Mouse (Mus musculus) right cerebral cortex, adult 2 months (tissue): ENCODE measurements around the gene Cdk8.

ENCODE experiments used
- DNase-seq, 2 experiments: peaks; one replicate each; pipeline ENCODE4 v3.0.0; 2021 to 2022; ENCODE audit warnings: low spot score in 2 of 2

Gene Cdk8

DNA sequence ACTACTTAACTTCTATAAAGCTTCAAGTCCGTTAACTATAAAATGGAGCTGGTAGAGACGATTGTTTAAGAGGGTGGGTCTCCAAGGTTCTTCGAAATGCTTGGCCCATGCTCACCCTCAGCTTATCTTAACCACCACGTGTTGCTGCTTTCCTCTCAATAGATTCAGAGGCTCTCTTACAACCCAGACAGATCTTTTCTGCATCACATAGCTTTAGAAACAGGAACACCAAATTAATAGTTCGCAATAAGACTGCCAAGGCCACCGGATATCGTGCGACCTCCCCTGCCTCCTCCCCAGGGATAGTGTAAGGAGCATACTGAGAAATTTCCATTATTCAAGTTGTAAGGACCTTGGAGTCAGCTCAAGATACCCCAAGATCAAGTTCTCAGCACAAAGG, 87.4 kb downstream of the Cdk8 start:
- no peak for DNase-seq

DNA sequence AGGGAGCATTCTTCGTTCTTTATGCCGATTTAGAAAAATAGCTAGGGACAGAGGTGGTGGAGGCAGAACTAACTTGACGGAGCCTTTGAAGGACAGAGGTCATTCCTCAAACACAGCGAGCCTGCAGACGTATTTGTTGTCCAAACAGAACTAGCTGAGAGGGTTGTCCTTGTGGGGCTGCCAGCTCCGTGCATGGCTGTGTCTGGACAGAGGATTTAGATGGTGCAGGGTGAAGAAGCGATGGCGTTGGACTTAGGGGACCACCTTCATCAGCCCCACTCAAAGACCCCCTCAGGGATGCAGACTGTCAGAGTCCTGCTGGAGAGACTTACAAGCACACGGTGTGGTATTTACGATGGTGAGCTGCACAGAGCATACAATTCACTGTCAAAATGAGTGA, 97.9 kb downstream of the Cdk8 start:
- DNase-seq: no peak

DNA sequence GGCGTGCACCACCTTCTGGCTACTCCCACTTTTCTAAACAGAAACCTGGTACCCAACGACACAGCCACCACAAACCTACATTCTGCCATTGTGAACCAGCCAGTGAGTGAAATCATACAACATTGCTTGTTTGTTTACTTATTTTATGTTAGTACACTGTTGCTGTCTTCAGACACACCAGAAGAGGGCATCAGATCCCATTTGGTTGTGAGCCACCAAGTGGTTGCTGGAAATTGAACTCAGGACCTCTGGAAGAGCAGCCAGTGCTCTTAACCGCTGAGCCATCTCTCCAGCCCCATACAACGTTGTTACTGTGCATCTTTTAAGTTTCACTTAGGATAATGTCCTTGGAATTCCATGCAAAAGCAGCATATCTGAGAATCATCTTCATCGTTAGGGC, 98.5 kb downstream of the Cdk8 start:
- no peak for DNase-seq

DNA sequence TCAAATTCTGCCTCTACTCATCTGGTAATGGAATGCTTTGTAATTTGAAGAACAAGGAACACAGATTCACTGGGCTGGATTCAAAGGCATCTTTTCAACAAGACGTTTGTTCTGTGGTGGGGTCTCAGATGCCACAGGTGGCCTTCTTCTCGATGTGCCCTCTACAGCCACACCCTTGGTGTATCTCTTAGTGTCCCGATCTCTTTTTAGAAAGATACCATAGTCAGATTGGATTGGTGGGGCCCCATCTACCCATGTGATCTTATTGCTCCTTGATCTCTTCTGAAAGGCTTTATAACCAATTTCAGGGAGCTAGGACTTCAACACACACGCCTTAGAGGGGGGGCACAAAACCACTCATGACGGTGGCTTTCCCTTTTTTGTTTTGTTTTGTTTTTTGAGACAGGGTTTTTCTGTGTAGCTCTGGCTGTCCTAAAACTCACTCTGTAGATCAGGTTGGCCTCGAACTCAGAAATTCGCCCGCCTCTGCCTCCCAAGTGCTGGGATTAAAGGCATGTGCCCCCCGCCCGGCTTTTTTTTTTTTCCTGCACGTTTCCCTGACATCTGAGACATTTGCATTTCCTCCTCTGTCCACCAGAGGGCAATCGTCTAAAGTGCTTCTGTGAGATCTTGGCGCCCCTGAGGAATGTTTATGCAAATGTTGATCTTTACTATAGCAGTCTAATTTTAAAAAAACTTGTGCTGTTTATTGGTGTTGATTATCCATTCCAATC, 99.2 kb downstream of the Cdk8 start:
- peak; percentile 76 to 78 for DNase-seq

DNA sequence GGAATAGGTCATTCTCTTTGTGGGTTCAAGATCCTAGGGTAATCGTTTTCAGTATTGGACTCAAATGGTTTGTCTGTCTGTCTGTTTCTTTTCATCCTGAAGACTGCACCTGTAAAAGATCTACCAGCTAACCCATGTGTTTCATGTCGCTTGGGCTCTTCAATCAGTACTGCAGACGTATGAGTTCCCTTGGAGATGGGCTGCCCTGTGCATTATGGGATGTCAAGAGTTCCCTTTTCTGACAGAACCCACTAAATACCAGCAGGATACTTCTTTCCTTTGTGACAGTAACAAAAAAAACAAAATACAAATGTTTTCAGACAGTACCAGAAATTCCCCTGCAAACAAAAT, 99.7 kb downstream of the Cdk8 start:
- no peak for DNase-seq

DNA sequence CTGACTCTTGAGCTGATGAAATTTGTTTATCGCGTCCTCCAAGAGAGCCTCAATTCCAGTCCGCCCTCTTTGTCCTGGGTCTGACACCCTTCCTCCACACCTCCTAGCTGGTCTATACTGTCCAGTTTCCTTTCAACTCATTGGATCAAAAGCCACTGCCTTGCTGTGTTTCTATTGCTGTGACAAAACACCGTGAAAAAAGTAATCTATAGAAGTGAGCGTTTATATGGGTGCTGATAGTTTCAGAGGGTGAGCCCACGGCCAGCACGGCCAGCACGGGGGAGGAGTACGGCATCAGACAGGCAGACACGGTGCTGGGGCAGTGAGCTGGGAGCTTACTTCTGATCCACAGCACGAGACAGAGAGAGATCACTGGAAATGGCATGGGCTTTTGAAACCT, 100.1 kb downstream of the Cdk8 start:
- no peak for DNase-seq

DNA sequence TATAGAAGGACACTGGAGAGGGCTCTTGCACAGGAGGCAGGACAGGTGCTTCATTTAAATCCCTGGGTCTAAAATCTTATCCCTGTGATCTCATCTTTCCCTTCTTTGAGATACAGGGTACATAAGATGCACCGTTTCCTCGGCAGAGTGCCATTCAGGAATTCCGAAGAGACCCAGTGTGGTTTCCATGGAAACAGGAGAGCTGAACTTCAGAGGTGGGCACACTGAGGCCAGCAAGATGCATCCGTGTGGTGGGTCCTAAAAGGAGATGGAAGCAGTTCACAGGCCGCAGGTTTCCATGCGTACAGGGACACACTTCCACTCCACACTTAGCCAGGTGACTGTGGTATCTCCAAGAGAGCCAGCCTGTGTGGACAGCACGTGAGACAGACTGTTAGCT, 101.5 kb downstream of the Cdk8 start:
- no peak for DNase-seq

DNA sequence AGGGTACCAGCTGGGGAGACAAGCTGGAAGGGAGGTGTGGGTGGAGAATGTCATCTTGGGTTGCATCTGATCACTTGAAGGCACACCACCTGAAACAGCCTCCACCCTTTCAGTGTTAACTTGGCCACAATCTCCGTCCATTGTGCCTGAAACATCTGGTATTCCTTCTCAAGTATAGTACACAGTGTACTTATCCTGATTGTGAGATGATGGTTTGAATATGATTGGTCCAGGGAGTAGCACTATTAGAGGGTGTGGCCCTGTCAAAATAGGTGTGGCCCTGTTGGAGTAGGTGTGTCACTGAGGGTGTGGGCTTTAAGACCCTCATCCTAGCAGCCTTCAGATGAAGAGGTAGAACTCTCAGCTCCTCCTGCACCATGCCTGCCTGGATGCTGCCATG, 103.4 kb downstream of the Cdk8 start:
- DNase-seq: no peak

DNA sequence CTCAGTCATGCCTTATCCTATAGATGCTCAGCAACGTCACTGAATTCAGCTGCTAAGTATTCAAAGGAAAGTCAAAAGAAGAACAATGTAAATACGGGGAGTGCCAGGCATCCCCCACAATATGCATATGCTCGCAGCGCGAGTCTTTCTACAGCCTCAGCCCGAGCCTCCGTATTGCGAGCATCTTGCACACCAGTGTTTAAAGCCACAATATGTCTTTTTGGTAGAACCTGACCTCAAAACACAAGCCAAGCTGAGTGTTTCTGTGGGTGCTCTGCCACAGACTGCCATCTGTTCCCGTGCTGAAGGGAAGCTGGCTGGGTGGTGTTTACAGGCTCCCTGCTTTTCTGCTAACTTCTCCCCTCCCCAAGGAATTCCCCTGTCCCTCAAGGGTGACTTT, 107.0 kb downstream of the Cdk8 start:
- peak; percentile 59 to 69 for DNase-seq

DNA sequence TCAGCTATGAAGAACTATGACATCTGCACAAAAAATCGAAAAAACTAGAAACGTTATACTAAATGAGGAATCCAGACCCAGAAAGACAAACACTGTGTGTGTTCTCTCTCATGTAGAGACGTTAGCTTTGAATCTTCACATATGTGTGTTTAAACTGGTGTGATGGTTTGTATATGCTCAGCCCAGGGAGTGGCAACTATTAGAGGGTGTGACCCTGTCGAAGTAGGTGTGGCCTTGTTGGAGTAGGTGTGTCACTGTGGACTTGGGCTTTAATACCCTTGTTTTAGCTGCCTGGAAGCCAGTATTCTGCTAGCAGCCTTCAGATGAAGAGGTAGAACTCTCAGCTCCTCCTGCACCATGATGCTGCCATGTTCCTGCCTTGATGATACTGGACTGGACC, 109.0 kb downstream of the Cdk8 start:
- no peak for DNase-seq

DNA sequence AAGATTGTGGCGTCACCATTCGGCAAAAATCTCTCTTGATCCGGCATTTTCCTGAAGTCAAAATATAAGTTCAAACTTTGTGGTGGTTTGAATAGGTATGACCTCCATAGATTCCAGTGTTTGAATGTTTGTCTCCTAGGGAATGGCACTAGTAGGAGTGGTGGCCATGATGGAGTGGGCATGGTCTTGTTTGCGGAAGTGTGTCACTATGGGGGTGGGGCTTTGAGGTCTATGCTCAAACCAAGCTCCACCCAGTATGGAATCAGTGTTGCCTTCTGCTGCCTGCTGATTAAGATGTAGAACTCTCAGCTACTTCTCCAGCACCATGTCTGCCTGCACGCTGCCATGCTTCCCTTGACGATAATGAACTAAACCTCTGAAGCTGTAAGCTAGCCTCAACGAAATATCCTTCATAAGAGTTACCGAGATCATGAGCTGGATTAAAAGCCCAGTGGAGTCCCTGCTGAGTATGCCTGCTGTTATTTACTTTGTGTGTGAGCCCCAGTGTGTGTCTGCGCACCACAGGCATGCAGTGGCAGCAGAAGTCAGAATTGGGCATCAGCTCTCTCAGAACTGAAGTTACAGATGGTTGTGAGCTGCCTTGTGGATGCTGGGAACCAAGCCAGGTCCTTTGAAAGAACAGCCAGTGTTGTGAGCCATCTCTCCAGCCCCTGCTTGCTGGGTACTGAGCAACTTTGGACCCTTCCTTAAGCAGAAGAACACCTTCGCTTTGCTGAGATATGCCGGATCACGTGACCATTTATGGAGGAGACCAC, 114.1 kb downstream of the Cdk8 start:
- DNase-seq: no peak

DNA sequence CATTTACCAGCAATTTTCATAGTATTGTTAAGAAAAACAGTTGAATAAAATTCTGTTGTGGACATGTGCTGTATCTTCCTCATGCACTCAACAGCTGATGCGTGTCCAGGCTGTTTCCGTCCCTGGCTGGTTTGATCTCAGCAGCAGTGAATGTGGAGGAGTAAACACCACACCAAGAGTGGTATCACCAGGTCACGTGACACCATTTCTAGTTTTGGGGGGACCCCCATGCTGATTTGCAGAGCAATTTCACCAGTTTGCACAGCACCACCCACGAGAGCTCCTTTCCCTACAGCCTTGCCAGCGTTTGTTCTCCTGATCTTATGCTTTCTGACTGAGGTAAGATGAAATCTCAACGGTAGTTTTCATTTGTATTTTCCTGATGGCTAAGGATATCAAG, 116.1 kb downstream of the Cdk8 start:
- DNase-seq: no peak

DNA sequence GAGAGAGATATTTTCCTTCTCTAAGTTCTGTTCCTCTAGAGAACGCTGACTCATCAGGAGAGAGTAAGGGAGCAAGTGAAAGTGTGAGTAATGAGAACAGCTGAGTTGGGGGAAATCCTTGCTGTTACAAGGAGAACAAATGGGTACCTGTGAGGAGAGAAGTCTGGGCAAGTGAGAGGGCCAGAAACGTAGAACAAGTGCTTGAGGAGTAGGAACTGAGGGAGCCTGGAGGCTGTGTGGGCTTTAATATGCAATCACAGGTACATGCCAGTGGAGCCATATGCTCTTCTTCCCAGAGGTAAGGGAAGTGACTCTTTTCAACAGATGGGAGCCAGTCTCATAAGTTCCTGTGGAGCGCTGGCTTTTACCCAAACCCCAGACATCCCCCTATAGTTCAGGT, 118.2 kb downstream of the Cdk8 start:
- peak in 1 of 2 experiments; percentile 25 for DNase-seq

DNA sequence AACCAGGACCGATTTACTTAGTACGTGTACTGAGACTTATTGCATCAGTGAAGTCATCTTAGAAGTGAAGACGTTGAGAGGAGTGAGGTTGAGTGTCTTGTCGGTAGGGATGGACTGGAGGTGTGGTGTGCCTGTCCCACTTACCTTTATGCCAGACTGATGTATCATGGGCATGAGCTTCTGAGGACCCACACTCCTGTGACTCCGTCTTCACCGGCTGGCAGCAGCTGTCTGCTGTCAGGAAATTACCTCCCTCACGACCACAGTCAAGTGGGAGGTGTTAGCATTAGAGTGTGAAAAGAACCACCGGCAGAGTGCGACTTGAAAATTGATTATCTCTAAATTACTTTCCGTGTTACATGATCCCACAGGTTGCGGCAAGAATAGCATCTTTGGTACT, 119.8 kb downstream of the Cdk8 start:
- DNase-seq: no peak

DNA sequence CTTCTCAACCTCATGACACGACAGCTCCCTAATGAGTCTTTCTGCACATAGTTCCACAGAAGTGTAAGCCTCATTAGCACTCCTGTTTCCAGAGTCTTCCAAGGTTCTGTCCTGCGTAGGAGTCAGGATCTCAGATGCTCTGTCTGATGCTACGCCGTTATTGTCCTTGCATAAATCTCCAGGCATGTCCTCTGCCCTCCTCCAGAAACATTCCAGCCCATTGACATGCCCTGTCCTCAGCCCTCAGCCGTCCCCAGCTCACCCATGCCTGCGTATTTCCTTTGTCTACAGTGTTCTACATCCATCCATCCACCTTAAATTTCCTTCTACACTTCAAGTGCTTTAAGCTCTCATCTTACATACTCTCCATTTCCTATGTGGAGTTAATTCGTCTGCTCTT, 121.0 kb downstream of the Cdk8 start:
- no peak for DNase-seq
